Mouse (Mus musculus): ENCODE results near the gene Krt8. TPM values are rescaled to one million over a fixed set of nuclear protein-coding genes. Genes with fewer than 3 reads are reported as not detected.

Gene Krt8
- polyA plus RNA-seq, 1 experiment = 0.25 TPM

DNA sequence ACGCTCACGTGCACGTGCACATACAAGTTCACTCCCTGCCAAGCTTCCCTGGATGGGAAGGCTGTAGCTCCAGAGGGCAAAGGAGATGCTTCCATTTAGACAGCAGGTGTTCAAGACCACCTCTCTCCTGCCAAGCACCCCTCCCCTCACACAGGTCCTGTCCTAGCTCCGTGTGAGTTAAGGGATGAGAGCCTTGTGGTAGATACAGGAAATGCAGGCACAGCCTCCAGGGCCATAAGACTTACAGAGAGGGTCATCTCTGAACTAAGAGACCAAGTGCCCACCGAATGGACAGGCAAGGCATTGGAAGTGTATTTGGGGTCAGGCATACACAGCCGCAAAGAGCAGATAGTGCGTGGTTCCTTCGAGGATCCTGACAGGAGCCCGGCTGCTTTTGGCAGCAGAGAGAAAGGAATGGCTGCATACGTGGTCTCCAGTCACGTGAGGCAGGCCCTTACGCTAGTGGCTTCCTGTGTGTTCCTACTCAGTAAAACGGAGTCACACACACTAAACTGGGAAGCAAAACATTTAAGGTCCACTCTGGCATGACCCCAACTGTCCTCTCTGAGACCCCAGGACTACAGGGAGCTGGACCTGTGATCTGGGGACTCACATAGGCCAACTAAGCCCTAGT is 20.9 kb downstream of the Krt8 start:
- H3K4me3 ChIP-seq (ENCODE audit: insufficient read depth, low read length) = no peak overlapping the region
- no peak overlapping the region for H3K27ac ChIP-seq (ENCODE audit: insufficient read depth, low read length)
- TF ChIP-seq POLR2A (IDR thresholded peaks at IDR 0.05; ENCODE audit: extremely low read depth, insufficient read depth, low read length) (no peak), CTCF (IDR thresholded peaks at IDR 0.05; ENCODE audit: extremely low read depth, insufficient read depth, low read length) (no peak)
- no peaks in the 10 kb centered on the region for H3K4me1 ChIP-seq (ENCODE audit: control insufficient read depth, insufficient read depth, low read length)

DNA sequence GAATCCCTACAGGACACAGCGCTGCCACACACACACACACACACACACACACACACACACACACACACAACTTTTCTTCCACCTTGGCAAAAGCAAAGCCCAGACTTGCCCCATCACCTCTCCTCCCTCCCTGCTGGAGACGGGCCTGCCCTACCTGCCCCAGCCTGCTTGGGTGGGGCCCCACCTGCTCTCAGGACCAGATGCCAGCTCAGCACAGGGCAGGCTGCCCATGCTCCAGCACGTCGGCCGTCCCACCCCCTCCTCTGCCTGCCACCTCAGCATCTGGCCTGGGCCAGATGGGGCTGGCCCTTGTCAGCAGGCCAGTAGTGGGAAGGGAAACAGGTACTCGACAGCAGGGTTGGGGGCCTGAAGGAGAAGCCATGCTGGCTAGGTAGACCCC is 23.4 kb downstream of the Krt8 start:
- no peak overlapping the region for H3K27ac ChIP-seq (ENCODE audit: insufficient read depth, low read length)
- TF ChIP-seq POLR2A (IDR thresholded peaks at IDR 0.05; ENCODE audit: extremely low read depth, insufficient read depth, low read length) (no peak), CTCF (IDR thresholded peaks at IDR 0.05; ENCODE audit: extremely low read depth, insufficient read depth, low read length) (no peak)
- no peak overlapping the region for H3K4me3 ChIP-seq (ENCODE audit: insufficient read depth, low read length)
- H3K4me1 ChIP-seq (ENCODE audit: control insufficient read depth, insufficient read depth, low read length) = 0 out of 2 replicates have a peak, but pooled peaks cover 4% of the 10 kb centered on the region

DNA sequence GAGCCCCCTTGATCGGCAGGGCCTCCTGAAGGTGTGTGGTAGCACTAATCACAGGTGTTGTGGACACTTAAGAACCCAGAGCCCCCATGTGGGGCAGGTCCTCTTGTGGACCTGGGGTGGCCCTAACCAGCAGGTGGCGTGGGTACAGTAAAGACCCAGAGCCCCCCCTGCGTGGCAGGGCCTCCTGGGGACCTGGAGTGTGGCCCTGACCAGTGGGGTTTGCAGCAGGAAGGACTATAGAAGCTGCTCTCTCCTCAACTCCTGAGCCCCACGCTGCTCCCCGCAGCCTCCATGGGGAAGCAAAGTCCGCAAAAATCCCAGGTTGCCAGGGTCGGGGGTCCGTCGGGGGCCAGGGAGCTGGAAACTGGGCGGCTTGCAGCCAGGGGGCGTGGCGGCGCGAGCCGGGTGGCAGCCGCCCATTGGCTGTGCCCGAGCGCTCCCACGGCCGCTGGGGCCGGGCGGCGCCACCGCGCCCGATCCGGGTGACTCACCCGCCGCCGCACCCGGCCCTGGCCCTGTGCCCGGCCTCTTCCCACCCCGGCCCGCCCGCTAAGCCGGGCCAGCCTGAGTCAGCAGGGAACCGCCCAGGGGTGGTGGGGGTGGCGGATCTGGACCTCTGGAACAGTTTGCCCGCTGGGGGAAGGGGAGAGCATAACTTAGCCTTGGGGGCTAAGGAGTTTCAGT is 27.1 kb downstream of the Krt8 start:
- no peak for TF ChIP-seq POLR2A (IDR thresholded peaks at IDR 0.05; ENCODE audit: extremely low read depth, insufficient read depth, low read length)
- no peak for TF ChIP-seq CTCF (IDR thresholded peaks at IDR 0.05; ENCODE audit: extremely low read depth, insufficient read depth, low read length)
- Histone ChIP-seq H3K4me1 (ENCODE audit: control insufficient read depth, insufficient read depth, low read length) (0 out of 2 replicates have a peak, but pooled peaks cover 4% of the 10 kb centered on the region), H3K27ac (ENCODE audit: insufficient read depth, low read length) (peak overlapping the region; percentile 68), H3K4me3 (ENCODE audit: insufficient read depth, low read length) (peak overlapping the region; percentile 12)

DNA sequence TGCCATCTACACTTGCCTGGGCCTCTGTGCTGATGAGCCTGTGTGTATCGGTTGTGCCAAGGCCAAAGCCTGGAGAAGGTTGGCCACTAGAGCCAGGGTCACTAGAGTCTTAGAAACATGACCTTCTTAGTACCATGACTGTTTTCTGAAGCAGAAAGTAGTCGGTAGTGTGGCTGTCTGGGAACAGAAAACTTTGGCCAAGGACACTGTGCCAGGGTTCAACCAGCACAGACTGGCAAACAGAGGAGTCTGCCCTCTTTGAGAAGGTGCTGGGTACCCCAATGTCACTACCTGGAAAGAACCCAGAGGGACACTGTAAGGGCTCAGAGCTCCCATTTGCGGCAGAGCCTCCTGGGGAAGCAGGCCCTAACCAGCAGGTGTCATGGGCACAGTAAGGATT is 27.6 kb downstream of the Krt8 start:
- Histone ChIP-seq H3K4me3 (ENCODE audit: insufficient read depth, low read length) (no peak overlapping the region; the same call in 1 of the 2 replicates), H3K27ac (ENCODE audit: insufficient read depth, low read length) (peak overlapping the region; percentile 68; the same call in 1 of the 2 replicates)
- no peak for TF ChIP-seq CTCF (IDR thresholded peaks at IDR 0.05; ENCODE audit: extremely low read depth, insufficient read depth, low read length)
- no peak for TF ChIP-seq POLR2A (IDR thresholded peaks at IDR 0.05; ENCODE audit: extremely low read depth, insufficient read depth, low read length)

DNA sequence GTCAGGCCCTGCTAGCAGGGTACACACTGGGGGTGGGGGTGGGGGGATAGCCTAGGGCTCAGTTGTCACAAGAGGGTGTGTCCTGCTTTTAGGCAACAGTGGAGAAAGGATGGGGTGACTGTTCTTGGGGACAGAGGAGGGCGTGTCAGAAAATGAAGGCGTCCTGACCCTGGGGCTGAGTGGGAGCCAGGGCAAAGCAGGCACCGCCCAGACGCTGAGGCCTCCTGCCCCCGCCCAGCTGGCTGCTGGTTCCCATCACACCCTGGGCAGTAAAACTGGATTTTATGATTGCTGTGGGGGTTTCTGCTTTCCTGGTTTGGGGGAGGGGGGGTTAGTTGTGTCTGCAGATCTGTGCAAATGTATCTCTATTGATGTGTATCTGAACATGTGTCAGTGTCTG is 28.3 kb downstream of the Krt8 start:
- TF ChIP-seq CTCF (IDR thresholded peaks at IDR 0.05; ENCODE audit: extremely low read depth, insufficient read depth, low read length) (no peak), POLR2A (IDR thresholded peaks at IDR 0.05; ENCODE audit: extremely low read depth, insufficient read depth, low read length) (no peak)
- 0 out of 2 replicates have a peak, but pooled peaks cover 4% of the 10 kb centered on the region for H3K4me1 ChIP-seq (ENCODE audit: control insufficient read depth, insufficient read depth, low read length)
- no peak overlapping the region for H3K4me3 ChIP-seq (ENCODE audit: insufficient read depth, low read length)
- H3K27ac ChIP-seq (ENCODE audit: insufficient read depth, low read length) = no peak overlapping the region

More for the DNA sequence above, 27.6 kb downstream of the Krt8 start:
- 0 out of 2 replicates have a peak, but pooled peaks cover 4% of the 10 kb centered on the region for H3K4me1 ChIP-seq (ENCODE audit: control insufficient read depth, insufficient read depth, low read length)

DNA sequence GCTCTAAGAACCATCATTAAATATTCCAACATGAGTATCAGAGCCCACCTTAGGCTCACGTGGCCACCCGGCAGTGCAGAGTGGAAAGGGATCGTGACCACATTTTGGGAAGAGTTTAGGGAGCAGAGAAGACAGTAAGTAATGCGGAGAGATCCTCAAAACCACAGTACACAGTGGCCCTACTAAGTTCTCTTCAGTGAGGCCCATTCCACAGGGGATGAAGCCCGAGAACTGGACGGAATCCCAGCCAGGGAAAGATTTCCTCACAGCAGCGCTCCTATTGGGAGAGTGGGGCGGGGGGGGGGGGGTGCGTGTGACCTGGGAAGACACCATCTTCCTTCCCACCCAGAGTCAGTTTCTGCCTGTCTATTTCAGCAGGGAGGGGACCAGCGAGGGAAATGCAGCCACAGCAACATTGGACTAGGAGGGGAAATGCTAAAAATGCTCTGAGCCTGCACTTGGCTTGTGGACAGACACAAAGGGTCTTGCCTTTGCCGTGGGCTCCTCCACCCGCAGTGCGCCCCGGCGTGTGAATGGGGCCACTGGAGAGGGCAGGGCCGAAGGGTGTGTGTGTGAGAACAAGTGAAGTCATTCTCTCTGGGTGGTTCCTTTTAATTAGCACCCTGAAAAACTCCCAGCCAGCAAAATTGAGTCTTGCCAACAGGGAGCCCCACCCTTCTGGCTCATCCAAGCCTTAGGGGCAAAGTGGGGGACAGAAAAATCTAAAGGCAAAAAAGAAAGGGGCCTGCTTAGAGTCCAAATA is 30.0 kb downstream of the Krt8 start:
- no peak overlapping the region for H3K27ac ChIP-seq (ENCODE audit: insufficient read depth, low read length)
- no peak overlapping the region for H3K4me3 ChIP-seq (ENCODE audit: insufficient read depth, low read length)
- H3K4me1 ChIP-seq (ENCODE audit: control insufficient read depth, insufficient read depth, low read length) = 0 out of 2 replicates have a peak, but pooled peaks cover 4% of the 10 kb centered on the region
- TF ChIP-seq POLR2A (IDR thresholded peaks at IDR 0.05; ENCODE audit: extremely low read depth, insufficient read depth, low read length) (no peak), CTCF (IDR thresholded peaks at IDR 0.05; ENCODE audit: extremely low read depth, insufficient read depth, low read length) (no peak)

DNA sequence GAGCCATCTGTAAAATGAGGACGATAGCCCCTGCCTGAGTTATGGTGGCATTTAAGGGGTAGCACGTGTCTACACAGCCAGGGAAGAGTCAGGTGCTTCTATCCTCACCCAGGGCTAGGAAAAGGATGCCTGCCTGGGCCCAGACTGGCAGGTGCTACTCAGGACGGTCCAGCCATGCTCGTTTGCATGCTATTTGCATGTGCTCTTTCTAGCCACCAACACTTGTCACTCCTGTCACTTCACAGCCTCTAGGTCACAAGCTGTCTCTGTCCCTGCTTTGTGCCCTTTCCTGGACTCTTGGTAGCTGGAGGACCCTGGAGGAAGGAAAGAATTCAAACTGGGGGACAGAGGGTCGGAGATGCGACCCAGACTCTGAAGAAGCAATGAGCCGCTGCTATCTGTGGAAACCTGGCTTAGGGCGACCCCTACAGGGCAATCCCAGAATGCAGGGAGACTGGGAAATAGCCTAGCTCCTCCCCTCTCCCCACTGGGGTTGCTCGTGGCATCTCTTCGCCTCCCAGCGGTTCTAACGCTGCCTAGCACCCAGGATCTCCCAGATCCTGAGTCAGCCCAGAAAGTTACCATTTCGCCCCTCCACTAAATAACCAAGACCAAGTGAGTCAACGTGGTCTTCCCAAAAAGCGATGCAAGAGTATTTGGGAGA is 30.7 kb downstream of the Krt8 start:
- H3K4me3 ChIP-seq (ENCODE audit: insufficient read depth, low read length) = no peak overlapping the region
- TF ChIP-seq CTCF (IDR thresholded peaks at IDR 0.05; ENCODE audit: extremely low read depth, insufficient read depth, low read length) (peak; percentile 98), POLR2A (IDR thresholded peaks at IDR 0.05; ENCODE audit: extremely low read depth, insufficient read depth, low read length) (no peak)
- no peak overlapping the region for H3K27ac ChIP-seq (ENCODE audit: insufficient read depth, low read length)
- H3K4me1 ChIP-seq (ENCODE audit: control insufficient read depth, insufficient read depth, low read length) = 0 out of 2 replicates have a peak, but pooled peaks cover 4% of the 10 kb centered on the region

DNA sequence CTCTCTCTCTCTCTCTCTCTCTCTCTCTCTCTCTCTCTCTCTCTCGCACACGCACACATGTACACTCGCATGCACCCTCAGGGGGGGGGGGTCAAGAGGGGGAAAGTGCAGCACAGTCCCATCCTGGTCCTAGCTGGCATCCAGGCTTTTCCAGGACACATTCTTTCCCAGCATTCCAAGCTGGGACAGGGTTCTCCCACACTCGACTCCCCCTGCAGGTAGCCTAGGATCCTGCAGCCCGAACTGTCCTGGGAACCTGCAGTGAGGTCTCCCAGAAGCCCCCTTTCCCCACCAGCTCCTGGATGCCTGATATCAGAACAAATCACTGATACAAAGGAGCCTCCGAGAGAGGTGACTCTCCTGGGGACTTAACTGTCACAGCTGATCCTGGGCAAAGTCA is 33.7 kb downstream of the Krt8 start:
- Histone ChIP-seq H3K27ac (ENCODE audit: insufficient read depth, low read length) (no peak overlapping the region), H3K4me3 (ENCODE audit: insufficient read depth, low read length) (no peak overlapping the region), H3K4me1 (ENCODE audit: control insufficient read depth, insufficient read depth, low read length) (no peaks in the 10 kb centered on the region)
- TF ChIP-seq CTCF (IDR thresholded peaks at IDR 0.05; ENCODE audit: extremely low read depth, insufficient read depth, low read length) (peak; percentile 64), POLR2A (IDR thresholded peaks at IDR 0.05; ENCODE audit: extremely low read depth, insufficient read depth, low read length) (no peak)

DNA sequence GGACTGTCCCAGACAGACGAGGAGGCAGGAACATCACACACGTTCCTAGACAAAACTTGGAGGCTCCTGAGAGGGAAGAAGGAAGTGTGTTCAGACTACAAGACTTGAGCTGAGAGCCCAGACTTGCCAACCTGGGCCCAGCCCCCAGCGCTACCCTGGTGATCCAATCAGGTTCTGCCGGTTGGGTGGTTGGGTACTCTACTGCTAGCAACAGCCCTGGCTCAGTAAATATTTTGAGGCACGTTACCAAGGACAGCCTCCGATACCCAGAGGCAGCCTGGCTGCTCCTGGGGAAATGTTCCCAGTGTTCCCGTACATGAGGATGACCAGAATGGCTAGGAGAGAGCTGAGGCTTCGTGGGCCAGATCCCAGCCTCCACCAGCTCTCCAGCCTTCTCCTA is 37.5 kb downstream of the Krt8 start:
- Histone ChIP-seq H3K4me3 (ENCODE audit: insufficient read depth, low read length) (no peak overlapping the region), H3K27ac (ENCODE audit: insufficient read depth, low read length) (no peak overlapping the region), H3K4me1 (ENCODE audit: control insufficient read depth, insufficient read depth, low read length) (no peaks in the 10 kb centered on the region)
- TF ChIP-seq POLR2A (IDR thresholded peaks at IDR 0.05; ENCODE audit: extremely low read depth, insufficient read depth, low read length) = no peak
- no peak for TF ChIP-seq CTCF (IDR thresholded peaks at IDR 0.05; ENCODE audit: extremely low read depth, insufficient read depth, low read length)
